Mouse (Mus musculus) lung, adult 2 months (tissue): Measurements from ENCODE around the gene Gm21961. TPM values are rescaled to one million over a fixed set of nuclear protein-coding genes. Genes with fewer than 3 reads are reported as not detected.
"Not testable (repeated sequence)": the region's sequence is repeated elsewhere in the genome, so short reads cannot be mapped to it uniquely, and the experiment has no call there.

Experiments used
- DNase-seq: peaks from one replicate; pipeline ENCODE4 v3.0.0; 2022
- H3K4me1 ChIP-seq: fragments of 200-500 bp; 2 replicates; pipeline ENCODE4 v1.6.1; 2011; ENCODE audit warnings: low read length; ENCODE audit not compliant: control insufficient read depth, insufficient read depth
- H3K4me3 ChIP-seq: fragments of 200-500 bp; replicated peaks from 2 replicates; pipeline ENCODE3; 2011; ENCODE audit warnings: low read depth, mild to moderate bottlenecking, control low read depth, low read length; ENCODE audit errors: extremely low read depth
- CTCF ChIP-seq: fragments of 200-500 bp; IDR thresholded peaks from 2 replicates; pipeline ENCODE4 v1.5.1; 2011; ENCODE audit warnings: mild to moderate bottlenecking, low read length, control low read depth; ENCODE audit not compliant: insufficient read depth
- POLR2A ChIP-seq: fragments of 200-500 bp; IDR thresholded peaks from 2 replicates; pipeline ENCODE4 v1.6.1; 2011; ENCODE audit warnings: low read depth, mild to moderate bottlenecking, control low read depth, low read length, borderline replicate concordance; ENCODE audit errors: extremely low read depth
- WGBS: fragments of 180-500 bp; shearing (Covaris S2); methylation state at CpG from one replicate; pipeline ENCODE4 v1.1.7; 2018; 5-methylcytosine and 5-hydroxymethylcytosine counted together
- polyA plus RNA-seq: library from polyadenylated mRNA; depleted of rRNA; stranded (reverse); fragments of >200 nt; gene quantifications from 2 replicates; pipeline ENCODE4 v1.2.3, GENCODE M21; 2012; rRNA removed

Gene Gm21961
- polyA plus RNA-seq: not detected in 2 replicates

GRCm38 (mm10) chr15:65014804-65015203, at the start of gene Gm21961:
Gene Gm21961 (minus strand): TSS chr15:65014904.
- no peaks in the 10 kb centered on the region for H3K4me1 ChIP-seq
- WGBS: 88% methylated on average over 5 of the region's 5 CpGs
- TF ChIP-seq CTCF (no peak), POLR2A (no peak)
- DNase-seq: no peak
- H3K4me3 ChIP-seq: no peak within 1 kb of the TSS

GRCm38 (mm10) chr15:65041999-65042398, 27.3 kb upstream of the Gm21961 start:
- WGBS: 70% methylated on average over 4 of the region's 4 CpGs
- no peak overlapping the region for H3K4me3 ChIP-seq
- no peak for DNase-seq
- TF ChIP-seq POLR2A: no peak
- no peak for TF ChIP-seq CTCF
- H3K4me1 ChIP-seq: no peaks in the 10 kb centered on the region

GRCm38 (mm10) chr15:65039216-65039615, 24.5 kb upstream of the Gm21961 start:
- H3K4me3 ChIP-seq, H3K4me1 ChIP-seq: not testable (repeated sequence)
- DNase-seq: peak; percentile 4

GRCm38 (mm10) chr15:65017971-65018370, 3.3 kb upstream of the Gm21961 start:
- no peaks in the 10 kb centered on the region for H3K4me1 ChIP-seq
- H3K4me3 ChIP-seq: no peak overlapping the region
- DNase-seq: no peak
- 48% methylated on average over 1 of the region's 1 CpGs for WGBS
- TF ChIP-seq POLR2A (no peak), CTCF (no peak)

GRCm38 (mm10) chr15:65006177-65006576, 8.5 kb downstream of the Gm21961 start:
- Histone ChIP-seq H3K4me3 (no peak overlapping the region), H3K4me1 (no peaks in the 10 kb centered on the region)
- TF ChIP-seq CTCF: no peak
- TF ChIP-seq POLR2A: no peak

GRCm38 (mm10) chr15:64994498-64994897, 20.2 kb downstream of the Gm21961 start:
- TF ChIP-seq POLR2A (no peak), CTCF (no peak)
- 77% methylated on average over 4 of the region's 4 CpGs for WGBS
- DNase-seq: no peak
- Histone ChIP-seq H3K4me1 (no peaks in the 10 kb centered on the region), H3K4me3 (no peak overlapping the region)

More at GRCm38 (mm10) chr15:65006177-65006576, 8.5 kb downstream of the Gm21961 start:
- no peak for DNase-seq

GRCm38 (mm10) chr15:64979976-64980375, 34.7 kb downstream of the Gm21961 start:
- no peaks in the 10 kb centered on the region for H3K4me1 ChIP-seq
- TF ChIP-seq CTCF (no peak), POLR2A (no peak)
- H3K4me3 ChIP-seq: no peak overlapping the region
- no peak for DNase-seq
- 52% methylated on average over 2 of the region's 2 CpGs for WGBS

- 82% methylated on average over 7 of the region's 7 CpGs for whole genome bisulfite sequencing
- no peak overlapping the region for H3K4me3 ChIP-seq
- DNase-seq: no peak
- H3K4me1 ChIP-seq: no peaks in the 10 kb centered on the region
- TF ChIP-seq POLR2A (no peak), CTCF (no peak)
Measured at GRCm38 (mm10) chr15:64976044-64976805, 38.5 kb downstream of the Gm21961 start.

Other genes with a start within 250 kb of the Gm21961 start
- not detected in 2 replicates for gene Gm21798, start 197.2 kb downstream of the Gm21961 start, polyA plus RNA-seq